Comparison of ENCODE assay signal across 10 mouse cellular contexts in the genomic region with DNA sequence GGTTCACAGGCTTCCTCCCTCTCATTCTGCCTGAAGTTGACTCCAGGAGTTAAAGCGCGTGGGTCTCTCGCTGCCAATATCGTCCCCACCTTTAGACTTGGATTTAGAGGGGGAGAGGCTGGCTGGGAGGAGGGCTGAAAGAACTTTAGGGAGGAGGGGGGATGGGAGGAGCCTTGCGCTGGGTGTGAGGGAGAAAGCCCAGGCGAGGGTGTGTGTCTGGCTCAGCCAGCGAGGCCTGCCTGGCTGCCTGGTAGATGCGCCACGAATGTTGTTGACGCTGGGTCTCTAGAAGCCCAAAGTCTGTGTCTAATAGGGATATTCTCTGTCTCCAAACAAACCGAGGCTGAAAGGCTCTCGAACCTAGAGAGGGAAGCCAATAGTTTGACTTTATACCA. TPM values are rescaled to one million over a fixed set of nuclear protein-coding genes. Genes with fewer than 3 reads are reported as not detected.
DNase-seq lines count a peak whose midpoint lies in the region; ATAC-seq and TF ChIP-seq lines count a peak whose summit lies in the region.
"Had no signal": no experiment of that assay in that cellular context is flagged by ENCODE, and none has a peak within 500 bp of the region (broad histone marks: within the 10 kb centered on the region; RNA-seq: fewer than 3 reads in every experiment).

No protein-coding gene starts in this region.

- no peaks in the 10 kb centered on the region for H3K36me3 ChIP-seq in heart, embryonic 13.5 days
- H3K36me3 ChIP-seq in midbrain, embryonic 16.5 days (ENCODE audit: control insufficient read depth, insufficient read depth, low read length): no peaks in the 10 kb centered on the region

- no peak; the same call in 1 of the 2 replicates for TF ChIP-seq POLR2A in cortical plate, adult 2 months (IDR thresholded peaks at IDR 0.05; ENCODE audit: extremely low read depth, insufficient read depth, low read length)

- peaks cover 84% of the 10 kb centered on the region for H3K27me3 ChIP-seq in heart, embryonic 13.5 days (replicated peaks)
- H3K27me3 ChIP-seq in midbrain, embryonic 16.5 days (ENCODE audit: control insufficient read depth, insufficient read depth, low read depth, low read length): peaks cover 28% of the 10 kb centered on the region

- H3K27ac ChIP-seq in cortical plate, adult 2 months (ENCODE audit: insufficient read depth, low read length): no peak overlapping the region
- H3K27ac ChIP-seq in heart, embryonic 13.5 days (replicated peaks): peak overlapping the region; percentile 78
- H3K27ac ChIP-seq in midbrain, embryonic 16.5 days (ENCODE audit: low read length): no peak overlapping the region

- WGBS in heart, embryonic 13.5 days: 8% methylated on average over 12 of the region's 12 CpGs
- 7% methylated on average over 12 of the region's 12 CpGs for WGBS in midbrain, embryonic 16.5 days

- ATAC-seq in heart, embryonic 13.5 days (ENCODE audit: extremely low read depth, insufficient number of reproducible peaks, low FRiP score, low TSS enrichment): no peak
- no peak for ATAC-seq in midbrain, embryonic 16.5 days
- no peak for ATAC-seq in granulocyte monocyte progenitor cell, adult 5-6 weeks (replicated peaks; ENCODE audit: poor library complexity, severe bottlenecking)
- ATAC-seq in activated CD4-positive, CD25-positive, alpha-beta regulatory T cell, adult 4 months: no peak

- no peaks in the 10 kb centered on the region for H3K9me3 ChIP-seq in heart, embryonic 13.5 days
- H3K9me3 ChIP-seq in midbrain, embryonic 16.5 days (replicated peaks; ENCODE audit: control insufficient read depth, low read length, poor library complexity, severe bottlenecking): no peaks in the 10 kb centered on the region

- H3K4me3 ChIP-seq in cortical plate, adult 2 months (ENCODE audit: insufficient read depth, low read length): peak overlapping the region; percentile 65; the same call in 1 of the 2 replicates
- H3K4me3 ChIP-seq in heart, embryonic 13.5 days: peak overlapping the region; percentile 66
- no peak overlapping the region for H3K4me3 ChIP-seq in midbrain, embryonic 16.5 days (ENCODE audit: low read depth, low read length)
- H3K4me3 ChIP-seq: erythroblast, embryonic 14.5 days had no signal

- H3K4me1 ChIP-seq in cortical plate, adult 2 months (ENCODE audit: control insufficient read depth, insufficient read depth, low read length): peaks cover 6% of the 10 kb centered on the region
- H3K4me1 ChIP-seq in heart, embryonic 13.5 days: peaks cover 28% of the 10 kb centered on the region
- H3K4me1 ChIP-seq in midbrain, embryonic 16.5 days (ENCODE audit: control insufficient read depth, insufficient read depth, low read length): peaks cover 9% of the 10 kb centered on the region

- H3K9ac ChIP-seq in heart, embryonic 13.5 days: peak overlapping the region; percentile 85
- 0 out of 2 replicates have a peak overlapping the region, but pooled peaks have one; percentile 74 for H3K9ac ChIP-seq in midbrain, embryonic 16.5 days (ENCODE audit: low read depth, low read length)

- TF ChIP-seq CTCF in cortical plate, adult 2 months (IDR thresholded peaks at IDR 0.05; ENCODE audit: extremely low read depth, insufficient read depth, low read length): no peak

- H3K4me2 ChIP-seq in heart, embryonic 13.5 days: peak overlapping the region; percentile 94
- peak overlapping the region; percentile 97 for H3K4me2 ChIP-seq in midbrain, embryonic 16.5 days (ENCODE audit: low read length)

- peak; percentile 36 for DNase-seq in right cerebral cortex, postnatal 25 days
- DNase-seq in right cerebral cortex, postnatal 10 days (ENCODE audit: low spot score in 2 of 2): no peak
- DNase-seq in kidney, postnatal 4 days: peak; percentile 63 to 76

RNA-seq across cellular contexts. Expression of a gene that starts 0.8 kb away (rescaled TPM):
- polyA plus RNA-seq in cortical plate, adult 2 months (2012; rRNA removed): 11.3 and 12.3 TPM in 2 replicates
- polyA plus RNA-seq in heart, embryonic 13.5 days (2015; fragmentation: Nextera tagmentation; extraction: Ambion mirVana): 9.0 and 9.1 TPM in 2 replicates
- polyA plus RNA-seq in midbrain, embryonic 16.5 days (2015; fragmentation: Nextera tagmentation; extraction: Ambion mirVana): 4.1 and 6.0 TPM in 2 replicates
- total RNA-seq in granulocyte monocyte progenitor cell, adult 5-6 weeks (2014; fragmentation: Nextera tagmentation): 7.5 and 11.5 TPM in 2 replicates
- total RNA-seq in granulocyte monocyte progenitor cell, adult 5-6 weeks (2017): 2.0 and 3.4 TPM in 2 replicates
- 10 to 100 TPM; 16.9 to 24.8 TPM for polyA plus RNA-seq in activated CD4-positive, CD25-positive, alpha-beta regulatory T cell, adult 4 months (2017; shearing (Covaris generic))

RNA-seq across cellular contexts. Expression of a gene that starts 12.3 kb away (rescaled TPM):
- polyA plus RNA-seq in cortical plate, adult 2 months (2012; rRNA removed): 0.04 and 0.15 TPM in 2 replicates
- not detected in 2 replicates for polyA plus RNA-seq in heart, embryonic 13.5 days (2015; fragmentation: Nextera tagmentation; extraction: Ambion mirVana)
- polyA plus RNA-seq in midbrain, embryonic 16.5 days (2015; fragmentation: Nextera tagmentation; extraction: Ambion mirVana): not detected in 2 replicates
- total RNA-seq in granulocyte monocyte progenitor cell, adult 5-6 weeks (2014; fragmentation: Nextera tagmentation): not detected in 2 replicates
- total RNA-seq in granulocyte monocyte progenitor cell, adult 5-6 weeks (2017): not detected in 2 replicates
- not detected for polyA plus RNA-seq in activated CD4-positive, CD25-positive, alpha-beta regulatory T cell, adult 4 months (2017; shearing (Covaris generic))
- total RNA-seq: neutrophil, adult 5-6 weeks had no signal
- polyA plus RNA-seq: erythroblast, embryonic 14.5 days had no signal

RNA-seq across cellular contexts. Expression of a gene that starts 21.2 kb away (rescaled TPM):
- polyA plus RNA-seq in cortical plate, adult 2 months (2012; rRNA removed): 54.0 and 55.5 TPM in 2 replicates
- 46.1 and 46.7 TPM in 2 replicates for polyA plus RNA-seq in heart, embryonic 13.5 days (2015; fragmentation: Nextera tagmentation; extraction: Ambion mirVana)
- 58.7 and 59.8 TPM in 2 replicates for polyA plus RNA-seq in midbrain, embryonic 16.5 days (2015; fragmentation: Nextera tagmentation; extraction: Ambion mirVana)
- total RNA-seq in granulocyte monocyte progenitor cell, adult 5-6 weeks (2014; fragmentation: Nextera tagmentation): 20.0 and 39.8 TPM in 2 replicates
- total RNA-seq in granulocyte monocyte progenitor cell, adult 5-6 weeks (2017): 16.1 and 29.4 TPM in 2 replicates
- polyA plus RNA-seq in activated CD4-positive, CD25-positive, alpha-beta regulatory T cell, adult 4 months (2017; shearing (Covaris generic)): 10 to 100 TPM; 36.7 to 40.7 TPM

RNA-seq across cellular contexts. Expression of a gene that starts 26.3 kb away (rescaled TPM):
- 0.86 and 1.5 TPM in 2 replicates for polyA plus RNA-seq in cortical plate, adult 2 months (2012; rRNA removed)
- 0.46 and 0.78 TPM in 2 replicates for polyA plus RNA-seq in heart, embryonic 13.5 days (2015; fragmentation: Nextera tagmentation; extraction: Ambion mirVana)
- 0.43 and 0.80 TPM in 2 replicates for polyA plus RNA-seq in midbrain, embryonic 16.5 days (2015; fragmentation: Nextera tagmentation; extraction: Ambion mirVana)
- 7.4 and 42.7 TPM in 2 replicates for total RNA-seq in granulocyte monocyte progenitor cell, adult 5-6 weeks (2014; fragmentation: Nextera tagmentation)
- total RNA-seq in granulocyte monocyte progenitor cell, adult 5-6 weeks (2017): 15.2 and 31.6 TPM in 2 replicates
- polyA plus RNA-seq in activated CD4-positive, CD25-positive, alpha-beta regulatory T cell, adult 4 months (2017; shearing (Covaris generic)): 100 to 1,000 TPM; 511 to 537 TPM

RNA-seq across cellular contexts. Expression of a gene that starts 38.0 kb away (rescaled TPM):
- polyA plus RNA-seq in cortical plate, adult 2 months (2012; rRNA removed): 0.52 and 1.6 TPM in 2 replicates
- 18.9 and 19.3 TPM in 2 replicates for polyA plus RNA-seq in heart, embryonic 13.5 days (2015; fragmentation: Nextera tagmentation; extraction: Ambion mirVana)
- 4.0 and 4.7 TPM in 2 replicates for polyA plus RNA-seq in midbrain, embryonic 16.5 days (2015; fragmentation: Nextera tagmentation; extraction: Ambion mirVana)
- total RNA-seq in granulocyte monocyte progenitor cell, adult 5-6 weeks (2014; fragmentation: Nextera tagmentation): 20.8 and 21.7 TPM in 2 replicates
- total RNA-seq in granulocyte monocyte progenitor cell, adult 5-6 weeks (2017): 30.4 and 50.0 TPM in 2 replicates
- polyA plus RNA-seq in activated CD4-positive, CD25-positive, alpha-beta regulatory T cell, adult 4 months (2017; shearing (Covaris generic)): 1 to 10 TPM; 3.6 to 5.0 TPM

Comparison
In these comparisons a context has a peak if more than half of its experiments do, and no peak if none do; other contexts are left out.
1. DNase-seq: peak in right cerebral cortex, postnatal 25 days (single experiment) and kidney, postnatal 4 days (2 of 2); none in right cerebral cortex, postnatal 10 days (0 of 2).